Mouse (Mus musculus) kidney, adult 8-10 months (tissue): ENCODE results near the gene Rpa3.

Source experiments
- DNase-seq, 2 experiments: peaks; one replicate each; pipeline ENCODE4 v3.0.0; 2022

Rpa3 gene

DNA sequence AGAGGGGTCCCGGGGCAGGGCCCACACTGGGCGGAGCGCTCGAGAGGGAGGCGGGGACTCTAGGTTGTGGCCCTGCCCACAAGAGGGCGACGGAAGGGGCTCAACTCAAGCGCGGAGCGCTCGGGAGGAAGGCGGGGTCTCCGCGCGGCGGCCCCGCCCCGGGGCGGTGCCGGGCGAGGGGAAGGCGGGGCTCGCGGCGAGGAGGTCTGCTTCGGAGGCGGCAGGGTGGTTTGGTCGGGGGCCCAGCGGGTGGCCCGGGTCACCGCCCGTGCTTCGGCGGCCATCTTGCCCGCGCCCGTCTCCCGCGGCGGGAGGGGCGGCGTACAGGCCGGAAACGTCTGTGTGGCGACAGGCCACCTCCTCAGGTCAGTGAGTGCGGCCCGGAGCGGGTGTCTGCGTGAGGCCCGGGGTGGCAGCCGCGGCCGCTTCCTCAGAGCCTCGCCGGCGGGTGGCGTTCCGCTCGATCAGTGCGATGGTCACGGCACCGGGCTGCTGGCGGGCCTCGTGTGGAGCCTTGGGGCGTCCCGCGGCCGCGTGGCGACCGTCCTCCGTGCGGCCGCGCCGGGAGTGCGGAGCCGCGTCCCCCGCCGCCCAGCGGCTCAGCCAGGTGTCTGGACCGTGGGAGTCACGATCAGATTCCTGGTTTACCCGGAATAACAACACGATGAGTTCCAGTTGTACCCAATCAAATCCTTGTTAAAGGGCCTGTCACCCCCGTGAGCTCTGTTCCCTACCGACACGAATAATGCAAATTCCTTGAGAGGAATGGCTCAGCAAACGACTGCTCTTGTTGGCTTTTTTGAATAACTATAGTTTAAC is 49.7 kb downstream of the Rpa3 start, which contains the start of gene Mios:
TSS of gene Mios (plus strand) at position 176 of the 819 bp plus-strand sequence.
- peak; percentile 79 to 84 for DNase-seq
